Mouse (Mus musculus): Measurements from ENCODE around the gene Epha6.
"Not testable (repeated sequence)": the region's sequence is repeated elsewhere in the genome, so short reads cannot be mapped to it uniquely, and the experiment has no call there.

Epha6 gene

DNA sequence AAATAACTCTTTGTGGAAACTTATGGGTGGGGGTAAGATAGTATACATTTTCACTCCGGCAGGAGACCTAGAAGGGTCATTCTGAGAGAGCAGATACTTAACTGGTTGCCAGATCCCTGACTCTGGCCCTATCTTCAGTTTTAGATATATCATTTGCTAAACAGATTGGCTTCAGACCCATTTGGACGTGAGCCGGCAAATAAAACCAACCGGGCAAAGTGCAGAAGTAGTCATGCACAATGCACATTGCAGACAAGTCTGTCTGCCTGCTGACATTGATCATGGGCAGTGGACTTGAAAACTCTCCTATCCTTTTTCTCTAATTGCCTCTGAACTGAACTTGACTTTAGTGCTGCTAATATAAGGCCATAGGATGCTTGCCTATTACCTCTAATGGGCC, 681.6 kb downstream of the Epha6 start:
- CTCF ChIA-PET: no interaction called here

DNA sequence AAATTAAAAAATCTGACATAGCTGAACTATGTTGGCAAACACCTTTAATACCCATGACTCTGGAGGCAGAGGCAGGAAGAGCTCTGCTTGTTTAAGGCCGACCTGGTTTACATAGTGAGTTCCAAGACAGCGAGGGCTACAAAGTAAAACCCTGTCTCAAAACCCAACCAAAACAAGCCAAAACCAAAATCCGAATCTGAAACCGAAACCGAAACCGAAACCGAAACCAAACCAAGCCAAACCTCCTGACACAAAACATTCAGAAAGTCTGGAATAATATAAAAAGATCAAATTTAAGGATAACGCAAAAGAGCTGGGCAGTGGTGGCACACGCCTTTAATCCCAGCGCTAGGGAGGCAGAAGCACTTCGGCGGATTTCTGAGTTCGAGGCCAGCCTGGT, 725.3 kb downstream of the Epha6 start:
- CTCF ChIA-PET: no interaction called here

DNA sequence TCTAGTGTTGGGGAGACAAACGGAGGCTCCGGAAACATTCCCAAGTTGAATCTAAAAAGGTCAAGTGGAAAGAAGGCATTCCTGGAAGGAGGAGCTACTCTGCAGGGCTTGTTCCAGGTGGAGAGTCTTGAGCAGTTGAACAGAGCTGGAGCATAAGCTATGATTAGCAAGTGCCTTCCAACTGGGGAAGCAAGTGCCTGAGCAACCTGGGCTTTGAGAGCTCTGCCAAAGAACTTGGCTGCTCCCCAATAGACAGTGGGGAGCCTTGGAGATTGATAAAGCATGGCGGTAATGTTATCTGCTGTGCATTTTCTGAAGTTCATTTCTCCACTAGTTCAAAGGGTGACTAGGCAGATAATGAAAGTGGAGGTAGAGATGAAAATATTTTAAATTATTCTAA, 733.5 kb downstream of the Epha6 start:
- CTCF ChIA-PET: no interaction called here

DNA sequence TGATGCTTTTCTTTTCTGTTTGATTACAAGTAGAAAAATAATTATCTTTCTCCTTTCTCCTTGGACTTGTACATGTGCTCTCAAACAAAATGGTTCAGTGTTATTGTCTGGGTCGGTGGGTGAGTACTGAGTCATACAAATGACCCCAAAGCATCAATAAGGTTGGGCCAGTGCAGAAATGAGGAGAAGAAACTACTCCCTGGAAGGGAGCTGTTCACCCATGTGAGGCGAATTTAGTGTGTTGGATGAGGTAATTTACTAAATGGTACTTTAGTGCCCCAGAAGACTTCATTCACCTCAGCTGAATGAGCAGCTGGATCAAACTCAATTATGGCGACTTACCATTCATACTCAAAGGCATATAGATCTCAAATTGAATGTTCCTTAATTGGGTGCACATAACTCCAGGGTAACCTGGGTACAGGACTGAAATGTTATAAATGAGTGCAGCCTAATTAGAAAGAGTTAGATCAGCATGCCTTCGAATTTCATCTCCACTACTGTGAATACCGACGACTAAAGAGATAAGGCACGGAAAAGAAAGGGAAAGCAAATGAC, 751.1 kb downstream of the Epha6 start:
- CTCF ChIA-PET: no interaction called here

DNA sequence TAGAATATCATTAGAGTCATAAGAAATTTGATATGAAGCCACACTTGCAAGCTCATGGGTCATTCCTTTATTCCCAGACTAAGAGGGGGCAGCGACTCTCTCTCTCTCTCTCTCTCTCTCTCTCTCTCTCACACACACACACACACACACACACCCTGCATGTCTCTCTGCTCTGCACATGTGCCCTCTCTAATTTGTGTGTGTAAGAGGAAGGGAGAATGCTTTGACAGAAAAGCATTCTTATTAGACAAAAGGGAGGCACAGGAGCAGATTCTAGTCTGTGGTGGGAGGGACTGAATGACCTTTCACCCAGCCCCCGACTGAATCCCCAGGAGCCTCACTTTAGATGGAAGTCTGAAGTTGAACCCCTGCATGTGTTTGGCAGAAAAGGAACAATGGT, 752.6 kb downstream of the Epha6 start:
- CTCF ChIA-PET: no interaction called here

DNA sequence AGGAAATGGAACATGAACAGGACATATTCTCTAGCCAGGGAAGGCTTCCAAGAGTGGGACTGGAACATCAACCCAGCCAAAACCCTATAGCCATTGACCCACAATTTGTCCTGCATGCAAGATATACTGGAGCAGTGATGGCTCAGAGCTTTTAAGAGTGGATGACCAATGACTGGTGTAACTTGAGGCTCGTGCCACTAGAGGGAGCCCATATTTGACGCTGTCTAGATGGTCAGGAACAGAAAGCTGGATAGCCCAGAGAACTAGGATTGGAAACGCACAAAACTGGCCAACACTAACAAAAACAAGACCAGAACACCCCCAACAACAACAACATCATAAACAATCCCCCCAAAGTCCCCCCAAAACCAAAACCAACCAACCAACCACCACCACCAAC, 758.8 kb downstream of the Epha6 start:
- CTCF ChIA-PET: no interaction called here

DNA sequence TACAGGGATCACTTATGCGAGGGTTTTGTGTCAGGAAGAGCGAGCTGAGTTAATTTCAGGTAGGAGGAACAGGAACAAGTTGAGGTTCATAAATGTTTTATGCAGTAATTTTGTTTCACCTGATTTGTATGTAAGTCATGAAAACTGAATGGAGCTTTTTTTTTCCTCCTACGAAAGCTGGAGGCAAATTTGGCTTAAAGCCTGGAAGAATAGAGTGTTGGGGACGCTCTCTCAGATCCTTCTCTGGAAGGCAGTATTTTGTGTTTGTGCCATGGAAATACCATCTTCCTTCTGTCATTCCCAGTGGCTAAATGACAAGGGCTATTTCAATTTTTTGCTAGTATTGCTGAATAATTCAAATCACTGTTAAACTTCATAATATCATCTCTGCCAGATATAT, 768.6 kb downstream of the Epha6 start:
- CTCF ChIA-PET: no interaction called here

DNA sequence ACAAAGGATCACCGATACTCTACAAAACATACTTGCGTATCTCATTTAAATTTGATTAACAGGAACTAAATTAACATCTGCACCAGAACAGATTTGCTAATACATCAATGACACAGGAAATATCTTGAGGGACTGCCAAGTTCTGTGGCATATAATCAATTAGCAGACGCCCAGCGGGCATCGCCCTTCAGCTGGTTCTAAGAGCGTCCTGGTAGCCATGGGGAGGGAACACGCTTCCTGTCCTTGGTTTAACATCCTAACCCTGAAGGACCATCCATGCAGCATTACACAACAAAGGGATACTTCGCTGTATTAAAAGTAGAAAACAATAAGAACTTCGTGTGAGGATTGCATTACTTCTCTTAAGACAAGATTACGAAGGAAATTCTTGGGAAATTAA, 769.0 kb downstream of the Epha6 start:
- CTCF ChIA-PET: no interaction called here

DNA sequence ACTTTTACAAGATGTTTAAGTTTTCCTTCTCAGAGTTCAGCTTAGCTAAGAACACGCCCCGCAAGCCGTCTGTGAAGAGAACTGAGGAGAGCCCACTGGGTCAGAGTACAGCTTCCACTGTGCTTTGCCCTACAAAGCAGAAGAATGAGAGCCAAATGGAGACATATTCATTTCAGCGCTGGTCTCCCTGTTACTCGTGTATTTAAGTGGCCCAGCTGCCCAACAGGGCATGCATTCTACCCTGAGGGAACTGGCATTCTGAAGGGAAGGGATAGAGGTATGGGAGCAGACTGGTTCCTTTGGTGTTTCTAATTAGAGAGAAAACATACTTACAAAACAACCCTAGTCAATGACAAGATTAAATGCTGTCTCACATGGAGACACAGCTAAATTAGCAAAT, 772.9 kb downstream of the Epha6 start:
- CTCF ChIA-PET: no interaction called here

DNA sequence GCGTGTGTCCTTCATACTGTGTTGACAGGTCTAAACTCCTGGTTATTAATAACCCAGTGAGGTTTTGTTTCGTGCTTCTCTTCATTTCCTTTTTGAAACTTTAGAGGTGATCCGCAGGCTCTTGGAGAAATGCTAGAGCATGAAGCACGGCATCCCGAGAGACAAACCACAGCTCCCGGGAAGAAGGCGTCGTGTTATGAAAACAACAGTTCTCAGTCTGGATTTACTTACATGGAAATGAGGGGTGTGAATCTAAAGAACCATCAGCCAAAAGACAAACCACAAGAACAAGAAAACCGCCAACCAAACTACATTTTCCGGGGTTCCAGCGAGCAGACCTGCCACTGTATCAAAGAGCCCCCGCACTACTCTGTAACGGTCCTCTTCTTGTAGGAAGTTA, 775.7 kb downstream of the Epha6 start:
- CTCF ChIA-PET: no interaction called here

DNA sequence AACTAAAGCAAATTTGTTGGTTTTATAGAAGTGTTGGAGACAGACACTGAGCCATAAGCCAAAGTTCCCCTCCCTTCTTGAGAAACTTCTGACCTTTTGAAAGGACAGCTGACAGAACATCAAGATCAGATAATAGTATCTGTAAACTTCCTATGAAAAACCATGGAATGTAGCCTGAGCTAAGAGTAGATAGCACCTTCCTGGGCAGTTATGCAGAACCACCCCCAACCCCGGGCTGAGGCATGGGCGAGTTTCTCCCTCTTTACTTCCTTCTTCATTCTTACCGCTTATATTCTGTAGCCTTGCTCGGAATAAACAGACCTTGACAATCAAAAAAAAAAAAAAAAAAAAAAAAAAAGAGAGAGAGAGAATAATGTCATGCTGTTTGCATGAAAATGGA, 805.5 kb downstream of the Epha6 start:
- CTCF ChIA-PET: not testable (repeated sequence)

DNA sequence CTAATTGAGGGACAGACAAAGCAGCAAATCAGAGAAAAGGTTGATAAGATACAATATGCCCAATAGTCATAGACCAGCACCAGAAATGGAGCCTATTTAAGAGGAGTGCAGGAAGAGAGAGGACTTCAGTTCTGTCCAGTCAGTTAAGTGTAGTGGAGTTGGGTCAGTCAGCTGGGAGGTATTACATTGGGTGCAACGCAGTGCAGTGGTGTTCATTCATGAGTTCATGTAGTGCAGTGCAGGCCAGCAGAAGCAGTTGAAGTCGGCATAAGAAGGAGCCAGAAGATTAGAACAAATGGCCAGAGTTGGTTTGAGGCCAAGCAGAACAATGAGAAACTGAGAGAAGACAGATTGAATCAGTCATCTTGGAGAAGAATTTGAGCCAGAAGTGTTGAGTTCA, 833.0 kb downstream of the Epha6 start:
- CTCF ChIA-PET: no interaction called here

DNA sequence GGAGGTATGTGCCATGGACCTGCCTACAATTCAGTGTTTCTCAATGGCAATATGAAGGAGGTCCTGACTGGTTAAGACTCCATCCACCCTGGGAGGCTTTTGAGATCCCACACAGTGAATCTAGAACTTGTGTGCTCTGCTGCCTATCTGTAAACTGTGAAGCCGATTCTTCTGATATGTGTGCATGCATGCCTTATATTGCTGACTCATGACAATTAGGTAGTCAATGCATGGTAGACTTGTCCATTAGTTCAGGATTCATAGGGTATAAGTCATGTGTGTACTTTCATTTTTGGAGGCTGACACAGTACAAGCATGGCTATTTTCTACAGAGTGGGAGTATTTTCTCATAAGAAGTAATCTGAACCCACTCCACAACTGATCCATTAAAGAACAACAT, 834.9 kb downstream of the Epha6 start:
- CTCF ChIA-PET: no interaction called here

DNA sequence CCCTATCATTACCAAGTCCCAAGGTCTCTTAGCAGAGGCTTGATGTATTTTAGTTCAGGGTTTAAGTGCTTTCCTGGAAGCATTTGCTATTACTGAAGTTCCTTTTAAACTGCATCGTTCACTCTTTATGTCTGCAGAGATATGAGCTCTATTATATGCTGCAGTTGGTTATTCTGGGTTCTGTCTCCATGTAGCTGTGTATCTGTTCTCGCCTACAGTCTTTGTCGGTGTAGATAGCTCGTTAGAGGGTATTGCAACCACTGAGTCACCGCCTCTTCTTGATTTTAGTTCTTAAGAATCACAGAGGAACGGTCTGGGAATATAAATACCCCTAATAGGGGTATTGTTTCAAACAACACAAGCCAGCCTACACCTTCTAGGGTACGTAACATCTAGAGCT, 835.4 kb downstream of the Epha6 start:
- CTCF ChIA-PET: no interaction called here

DNA sequence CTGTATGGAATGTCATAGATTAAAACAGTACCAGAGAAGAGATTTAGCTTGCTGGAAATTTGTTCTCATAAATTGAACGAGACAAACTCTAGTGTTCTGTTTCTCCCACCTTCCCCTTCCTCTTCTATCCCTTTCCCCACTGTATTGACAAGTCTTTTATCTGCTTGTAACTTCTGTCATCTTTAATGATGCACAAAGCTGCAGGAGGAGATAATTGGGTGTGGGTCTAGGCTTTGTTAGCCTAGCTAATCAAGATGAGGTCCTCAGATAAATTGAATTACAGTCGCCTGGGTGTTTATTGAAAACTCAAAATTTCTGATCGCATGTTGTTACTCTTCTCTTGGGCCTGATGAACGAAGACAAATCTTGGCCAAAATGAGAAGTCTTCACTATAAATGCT, 844.5 kb downstream of the Epha6 start:
- CTCF ChIA-PET: no interaction called here

DNA sequence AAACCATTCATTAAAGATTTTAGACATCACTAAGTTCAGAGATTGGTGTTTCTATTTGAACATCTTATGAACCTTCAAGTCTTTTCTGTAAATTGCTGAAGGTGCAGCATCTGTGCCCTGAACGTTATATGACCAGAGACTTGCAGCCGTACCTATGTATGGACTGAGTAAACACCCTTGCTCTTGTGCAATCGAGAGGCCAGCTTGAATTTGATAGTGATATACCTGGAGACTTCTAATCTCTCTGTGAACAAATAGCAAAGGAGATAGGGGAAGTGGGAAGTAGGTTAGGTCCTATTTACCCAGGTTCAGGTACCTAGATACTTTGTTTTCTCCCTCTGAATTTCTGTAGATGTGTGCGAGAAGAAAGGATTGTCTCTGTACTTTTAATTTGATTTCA, 854.4 kb downstream of the Epha6 start:
- CTCF ChIA-PET: no interaction called here

DNA sequence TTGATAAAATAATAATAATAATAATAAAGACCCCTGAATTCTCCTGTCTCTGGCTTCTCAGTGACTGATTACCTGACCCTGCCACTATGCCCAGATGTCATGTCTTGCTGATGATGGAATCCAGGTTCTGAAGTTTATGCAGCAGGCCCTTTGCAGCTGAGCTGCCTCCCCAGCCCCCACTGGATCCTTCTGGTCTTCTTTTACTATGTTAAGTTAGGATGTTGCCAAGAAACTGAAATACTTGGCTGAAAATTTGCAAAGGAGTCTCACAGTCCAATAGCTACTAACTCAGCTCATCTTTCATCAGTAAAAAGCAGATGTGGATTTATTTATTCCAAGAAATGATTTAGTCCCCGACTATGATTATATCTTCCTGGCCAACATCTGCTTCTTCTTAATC, 861.7 kb downstream of the Epha6 start:
- CTCF ChIA-PET: no interaction called here

DNA sequence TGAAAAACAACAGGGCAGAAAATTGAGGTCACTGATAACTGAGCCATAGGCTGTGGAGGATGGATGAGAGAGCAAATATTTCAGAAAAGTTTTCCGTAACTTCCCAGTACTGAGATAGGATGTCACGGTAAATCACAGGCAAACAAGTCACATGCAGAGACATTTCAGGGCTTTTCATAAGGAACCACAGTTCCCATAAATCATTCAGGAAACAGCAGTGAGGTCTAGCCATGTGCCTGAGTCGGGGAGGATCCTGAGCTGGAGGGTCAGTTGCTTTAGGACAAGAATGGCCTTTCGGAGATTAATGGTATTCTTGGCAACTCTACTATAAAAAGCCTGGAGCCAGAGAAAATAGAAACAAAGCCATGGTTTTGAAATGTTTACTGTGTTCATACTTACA, 889.8 kb downstream of the Epha6 start:
- CTCF ChIA-PET: no interaction called here

DNA sequence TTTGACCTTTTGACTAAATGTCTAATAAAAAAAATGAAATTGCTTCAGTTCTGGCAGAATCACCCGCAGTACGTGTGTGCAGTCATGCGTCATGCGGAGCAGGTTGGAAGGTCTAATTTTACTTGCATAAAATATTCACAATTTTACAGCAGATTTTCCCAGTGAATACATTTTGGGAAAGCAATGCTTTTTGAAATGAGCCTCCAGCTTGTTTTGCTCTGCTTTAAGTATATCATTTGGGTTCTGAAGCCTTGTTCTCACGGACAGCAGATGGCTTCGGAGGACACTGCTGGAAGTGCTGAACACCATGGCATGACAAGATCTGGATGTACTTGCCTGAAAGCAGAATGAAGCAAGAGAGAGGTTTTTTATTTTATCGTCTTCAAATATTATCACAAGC, 912.1 kb downstream of the Epha6 start:
- CTCF ChIA-PET: no interaction called here

DNA sequence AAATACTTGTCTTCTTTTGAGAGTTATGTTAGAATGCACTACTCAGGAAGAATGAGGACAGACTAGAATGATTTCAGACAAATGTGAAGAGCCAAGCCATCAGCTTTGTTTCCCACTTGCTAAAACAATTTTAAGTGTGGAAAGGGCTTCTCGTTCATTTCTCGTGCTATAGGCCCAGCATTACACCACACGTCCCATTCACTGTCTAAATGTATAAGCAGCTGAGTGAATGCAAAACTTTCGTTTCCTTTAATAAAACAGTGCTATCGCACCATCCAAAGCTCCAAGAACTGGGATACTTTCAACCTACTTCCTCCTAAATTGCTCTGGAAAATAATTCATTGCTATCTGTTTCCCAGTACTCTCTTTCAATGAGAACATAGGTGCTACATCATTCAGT, 916.2 kb downstream of the Epha6 start:
- CTCF ChIA-PET: no interaction called here

DNA sequence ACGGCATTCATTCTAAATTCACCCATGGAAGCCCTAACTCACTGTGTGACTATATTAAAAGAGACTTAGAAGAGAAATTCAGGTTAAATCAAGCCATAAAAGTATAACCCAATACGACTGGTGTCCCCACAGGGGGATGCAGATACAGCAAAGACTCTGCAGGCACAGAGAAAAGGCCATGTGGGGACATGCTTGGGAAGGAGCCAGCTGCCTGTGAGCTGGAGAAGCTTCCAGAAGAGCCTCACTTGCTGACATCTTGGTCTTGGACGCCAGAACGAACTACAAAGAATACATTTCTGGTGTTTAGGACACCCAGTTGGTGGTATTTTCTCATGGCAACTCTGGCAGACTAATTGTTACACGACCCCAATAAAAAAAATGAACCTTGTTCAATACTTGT, 920.2 kb downstream of the Epha6 start:
- CTCF ChIA-PET: no interaction called here

DNA sequence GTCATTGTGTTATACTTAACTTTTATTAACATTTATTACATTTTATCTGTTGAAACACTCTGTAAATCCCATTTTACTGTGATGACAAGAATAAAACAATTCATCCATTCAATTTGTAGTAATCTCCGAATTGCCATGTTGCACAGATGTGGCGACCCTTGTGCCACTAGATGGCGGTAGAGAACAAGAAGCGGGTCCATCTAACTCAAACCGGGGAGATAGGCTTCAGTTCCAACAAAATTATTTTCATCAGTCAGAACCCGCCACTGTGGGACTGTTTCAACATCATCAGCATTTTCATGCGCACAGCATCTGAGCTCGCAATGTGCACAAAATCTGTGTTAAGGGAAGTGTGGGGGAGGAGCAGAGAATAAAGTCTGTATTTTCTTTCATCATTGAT, 921.9 kb downstream of the Epha6 start:
- CTCF ChIA-PET: no interaction called here

DNA sequence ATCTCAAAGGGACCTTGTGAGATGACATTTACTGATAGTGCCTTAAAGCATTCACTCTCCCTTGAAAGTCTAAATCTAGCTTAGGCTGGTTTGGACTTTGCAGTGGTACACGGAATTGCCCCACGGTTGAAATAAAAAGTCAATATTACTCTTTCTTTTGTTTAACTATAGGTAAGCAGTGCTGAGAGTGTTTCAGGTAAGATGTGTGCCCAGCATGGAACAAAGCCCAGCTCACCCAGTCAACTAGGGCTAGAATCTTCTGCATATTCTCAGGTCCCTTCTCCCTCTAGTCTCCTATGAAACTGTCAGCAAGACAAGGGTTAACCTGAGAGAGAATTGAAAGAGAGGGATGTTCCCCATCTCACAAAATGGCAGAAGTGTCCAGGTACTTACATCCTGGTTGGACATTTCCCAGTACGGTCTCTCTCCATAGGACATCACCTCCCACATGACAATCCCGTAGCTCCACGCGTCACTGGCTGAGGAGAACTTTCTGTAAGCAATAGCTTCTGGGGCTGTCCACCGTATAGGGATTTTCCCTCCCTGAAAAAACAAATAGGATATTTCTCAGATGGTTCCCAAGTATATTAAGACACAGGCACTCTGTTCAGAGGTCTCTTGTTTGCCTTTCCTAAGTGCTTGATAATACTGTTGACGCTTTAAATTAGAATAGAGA, 923.0 kb downstream of the Epha6 start:
- CTCF ChIA-PET: no interaction called here

DNA sequence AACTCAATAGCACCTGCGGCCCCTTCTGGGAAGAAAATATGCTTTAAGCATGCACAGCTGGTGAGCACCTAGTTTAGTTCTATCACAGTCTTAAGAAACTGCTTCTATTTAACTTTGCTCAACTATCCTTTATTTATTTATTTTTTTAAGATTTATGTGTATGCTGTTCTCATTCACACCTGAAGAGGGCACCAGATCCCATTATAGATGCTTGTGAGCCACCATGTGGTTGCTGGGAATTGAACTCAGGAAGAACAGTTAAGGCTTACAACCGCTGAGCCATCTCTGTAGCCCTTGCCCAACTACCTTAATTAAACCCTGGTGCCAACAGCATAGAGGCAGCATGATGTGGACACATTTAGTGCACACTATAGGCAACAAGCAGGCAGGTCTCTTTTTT, 938.4 kb downstream of the Epha6 start:
- CTCF ChIA-PET: no interaction called here

DNA sequence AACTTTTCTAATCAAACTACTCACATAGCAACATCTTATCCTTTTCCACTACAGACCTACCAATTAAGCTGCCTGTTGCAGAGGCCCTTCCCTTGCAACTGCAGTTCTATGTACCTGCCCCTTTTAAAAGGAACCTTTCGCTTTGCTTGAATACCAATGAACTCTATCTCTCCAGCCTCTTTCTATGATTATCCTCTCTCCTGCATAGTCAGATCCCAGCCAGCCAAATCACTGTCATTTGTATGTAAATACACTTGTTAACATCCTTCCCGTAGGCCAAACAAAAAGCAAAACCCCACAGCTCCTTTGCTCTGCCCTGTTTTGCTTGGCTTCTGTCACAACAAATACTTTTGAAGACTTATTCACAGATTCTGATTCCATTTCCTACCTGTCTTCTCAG, 961.6 kb downstream of the Epha6 start:
- CTCF ChIA-PET: no interaction called here

Data from spleen, embryonic (tissue).